Mouse (Mus musculus): ENCODE measurements around the gene Polr3h.

GRCm38 (mm10) chr15:81914668-81915067 lies 11.4 kb downstream of the Polr3h start:
- no peak for TF ChIP-seq CTCF (conservative IDR thresholded peaks at IDR 0.05 in 1 of 2, IDR thresholded peaks at IDR 0.05 in 1 of 2; ENCODE audit: low read depth in 2 of 2, low read length in 2 of 2)
- no peak for TF ChIP-seq ETS1 (conservative IDR thresholded peaks at IDR 0.05; ENCODE audit: low read depth, low read length)

Measured in CH12.LX (cell line).